Mouse (Mus musculus) gastrocnemius, adult 18-20 months (tissue): ENCODE results near the gene Vrk3. TPM values are rescaled to one million over a fixed set of nuclear protein-coding genes. Genes with fewer than 3 reads are reported as not detected.
"Not testable (repeated sequence)": the region's sequence is repeated elsewhere in the genome, so short reads cannot be mapped to it uniquely, and the experiment has no call there.

Source experiments
- DNase-seq: peaks from one replicate; pipeline ENCODE4 v3.0.0; 2021; ENCODE audit warnings: low spot score
- long read RNA-seq, 2 experiments: library from polyadenylated mRNA; stranded (forward); transcript quantifications; one replicate each; pipeline ENCODE4 v2.0.0; 2021
- total RNA-seq, 2 experiments: library from RNA; stranded (reverse); gene quantifications; 2 replicates each; pipeline ENCODE4 v1.2.3; 2021

Gene Vrk3
- total RNA-seq = 10 to 100 TPM; 19.5 to 19.8 TPM
- long read RNA-seq, experiment 1, transcript Vrk3-201 (15 exons, 1,969 nt) = major isoform, 17 of 20 reads
- long read RNA-seq, experiment 1, partial matches to known transcripts = 1 of 20 reads
- long read RNA-seq, experiment 1, other reads (novel, unspliced or antisense) = 1 of 20 reads
- long read RNA-seq, experiment 2, transcript Vrk3-201 (15 exons, 1,969 nt) = major isoform, 15 of 21 reads
- long read RNA-seq, experiment 2, partial matches to known transcripts = 3 of 21 reads
- long read RNA-seq, experiment 2, other reads (novel, unspliced or antisense) = 2 of 21 reads

DNA sequence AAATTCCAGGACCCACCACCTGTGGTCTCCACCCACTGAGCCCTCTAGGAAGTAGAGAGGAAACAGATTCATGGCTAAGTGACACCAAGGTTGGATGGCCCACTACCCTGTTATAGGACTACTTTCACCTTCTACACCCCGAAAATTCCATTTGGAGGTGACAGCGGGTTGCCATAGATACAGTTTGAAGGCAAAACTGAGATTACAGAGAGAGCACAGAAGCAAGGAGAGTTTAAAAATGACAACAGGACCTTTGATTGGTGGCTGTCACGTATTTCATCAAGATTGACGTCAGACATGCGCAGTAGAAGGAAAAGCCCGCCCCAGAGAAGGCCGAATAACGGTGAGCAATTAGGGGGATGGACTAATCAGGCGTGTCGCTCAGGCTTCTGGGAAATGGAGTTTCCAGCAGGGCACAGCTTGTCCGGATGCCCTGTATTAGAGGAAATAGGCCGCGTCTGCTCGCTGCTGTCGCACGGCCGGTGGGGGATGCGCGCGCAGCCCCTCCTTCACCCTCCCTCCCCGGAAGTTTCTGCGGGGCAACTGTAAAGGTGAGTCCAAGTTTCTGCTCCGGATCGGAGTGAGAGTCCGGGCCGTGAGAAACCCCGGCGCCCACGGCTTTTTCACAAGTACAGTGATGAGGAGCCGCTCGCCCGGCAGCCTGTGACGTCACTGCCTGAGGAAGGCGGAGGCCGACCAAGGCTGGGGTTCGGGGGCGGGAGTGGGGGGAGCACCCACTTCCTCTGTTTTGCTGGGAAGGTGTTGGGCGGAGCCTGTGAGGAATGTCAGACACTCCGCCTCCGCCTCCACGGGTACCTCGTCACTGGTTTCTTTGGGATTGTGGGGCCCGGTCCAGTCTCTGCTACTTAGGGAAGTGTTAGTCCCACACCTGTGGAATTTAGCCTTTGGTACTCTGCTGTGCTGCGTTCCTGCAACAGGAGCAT lies at the start of gene Vrk3:
Gene Vrk3, plus strand, starts transcription at position 313 of the 944 bp plus-strand sequence.
- peak; percentile 96 for DNase-seq

GRCm38 (mm10) chr7:44701921-44702320 lies 46.3 kb upstream of the Vrk3 start:
- no peak for DNase-seq

- DNase-seq = no peak
Observed at GRCm38 (mm10) chr7:44702985-44703384, 45.2 kb upstream of the Vrk3 start.

GRCm38 (mm10) chr7:44704363-44704762 lies 43.9 kb upstream of the Vrk3 start:
- DNase-seq = no peak

- no peak for DNase-seq
Observed at GRCm38 (mm10) chr7:44705086-44705485, 43.1 kb upstream of the Vrk3 start.

DNA sequence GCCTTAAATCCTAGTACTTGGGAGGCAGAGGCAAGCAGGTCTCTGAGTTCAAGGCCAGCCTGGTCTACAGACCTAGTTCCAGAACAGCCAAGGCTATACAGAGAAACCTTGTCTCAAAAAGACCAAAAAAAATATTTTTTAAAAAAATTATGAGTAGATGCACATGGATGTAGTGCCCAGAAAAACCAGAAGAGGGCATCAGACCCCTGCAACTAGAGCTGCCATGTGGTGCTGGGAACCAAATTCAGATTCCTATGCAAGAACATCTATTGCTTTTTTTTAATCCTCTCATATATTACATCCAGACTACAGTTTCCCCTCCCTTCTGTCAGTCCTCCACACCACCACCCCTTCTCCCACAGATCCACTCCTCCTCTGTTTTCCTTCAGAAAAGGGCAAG lies 41.9 kb upstream of the Vrk3 start:
- no peak for DNase-seq

DNA sequence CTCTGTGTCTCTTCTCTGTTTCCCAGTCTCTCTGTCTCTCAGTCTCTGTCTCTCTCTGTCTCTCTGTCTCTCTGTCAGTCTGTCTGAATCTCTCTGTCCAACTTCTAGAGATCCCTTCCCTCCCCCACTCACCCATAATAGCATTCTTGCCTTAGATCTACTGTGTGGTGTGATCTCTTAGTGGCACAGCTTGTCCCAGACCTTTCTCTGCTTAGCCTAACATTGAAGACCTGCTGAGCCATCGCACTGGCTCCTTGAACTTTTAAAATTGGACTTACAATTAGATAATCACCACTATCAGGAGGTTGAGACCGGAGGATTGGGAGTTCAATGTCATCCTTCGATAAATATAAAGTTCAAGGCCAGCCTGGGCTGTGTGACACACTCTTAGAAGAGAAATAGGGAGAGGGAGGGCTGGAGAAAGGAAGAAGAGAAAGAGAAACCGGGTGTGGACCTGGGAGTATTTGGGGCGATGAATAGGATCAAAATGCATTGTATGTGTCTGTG lies 41.0 kb upstream of the Vrk3 start:
- no peak for DNase-seq

- not testable (repeated sequence) for DNase-seq
Observed at GRCm38 (mm10) chr7:44708093-44708492, 40.1 kb upstream of the Vrk3 start.

GRCm38 (mm10) chr7:44708574-44708973 lies 39.6 kb upstream of the Vrk3 start, which contains the start of gene Izumo2:
TSS of gene Izumo2 (plus strand) at chr7:44708742.
- DNase-seq = no peak

DNA sequence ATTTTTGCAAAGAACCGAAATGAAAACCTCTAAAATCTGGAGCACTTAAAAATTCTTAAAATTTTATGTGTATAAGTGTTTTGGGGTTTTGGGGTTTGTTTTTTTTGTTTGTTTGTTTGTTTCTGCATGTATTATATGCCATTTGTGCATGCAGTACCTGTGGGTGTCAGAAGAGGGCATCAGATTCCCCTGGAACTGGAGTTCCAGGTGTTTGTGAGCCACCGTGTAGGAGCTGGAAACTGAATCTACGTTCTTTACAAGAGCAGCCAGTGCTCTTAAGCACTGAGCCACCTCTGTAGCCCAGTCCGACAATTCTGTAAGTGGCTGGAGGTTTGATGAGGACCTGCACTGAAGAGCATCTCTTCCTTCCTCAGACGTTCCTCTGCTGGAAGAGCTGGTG lies 38.3 kb upstream of the Vrk3 start:
- DNase-seq = no peak

DNA sequence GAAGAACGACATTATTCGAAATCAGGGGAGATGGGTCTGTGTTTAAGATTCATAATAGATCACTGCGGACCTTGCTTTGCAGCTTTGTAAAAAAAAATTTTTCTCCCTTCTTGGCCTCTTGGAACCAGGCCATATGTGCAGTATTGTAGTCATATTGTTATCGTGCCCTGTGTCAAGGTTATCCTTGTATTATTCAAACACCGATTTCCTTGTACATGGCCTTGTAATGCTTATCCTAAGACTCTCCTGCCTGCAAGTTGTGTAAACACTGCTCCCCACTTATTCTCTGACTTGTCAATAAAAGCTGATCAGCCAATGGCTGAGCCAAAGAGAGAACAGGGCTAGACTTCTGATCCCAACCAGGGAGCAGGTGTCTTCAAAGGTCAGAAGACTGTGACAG lies 26.2 kb upstream of the Vrk3 start:
- DNase-seq = no peak

DNA sequence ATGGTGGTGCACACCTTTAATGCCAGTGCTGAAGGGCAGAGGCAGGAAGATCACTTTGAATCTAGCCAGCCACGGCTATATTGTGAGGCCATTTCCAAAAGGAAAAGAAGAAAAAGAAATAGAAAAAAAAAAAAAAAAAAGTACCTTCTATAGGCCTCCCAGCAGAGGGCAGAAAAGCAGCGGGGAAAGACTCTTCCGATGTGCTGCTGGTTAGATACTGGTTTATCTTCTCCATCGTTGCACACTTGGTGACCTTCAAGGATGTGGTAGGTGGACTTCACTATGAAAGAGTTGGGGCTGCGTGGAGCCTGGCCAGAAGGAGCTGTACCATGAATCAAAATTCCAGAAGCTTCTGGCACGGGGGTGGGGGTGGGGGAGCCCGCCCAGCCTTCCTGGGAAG lies 23.9 kb upstream of the Vrk3 start:
- DNase-seq = no peak

- DNase-seq = no peak
Observed at GRCm38 (mm10) chr7:44726343-44726742, 21.9 kb upstream of the Vrk3 start.

DNA sequence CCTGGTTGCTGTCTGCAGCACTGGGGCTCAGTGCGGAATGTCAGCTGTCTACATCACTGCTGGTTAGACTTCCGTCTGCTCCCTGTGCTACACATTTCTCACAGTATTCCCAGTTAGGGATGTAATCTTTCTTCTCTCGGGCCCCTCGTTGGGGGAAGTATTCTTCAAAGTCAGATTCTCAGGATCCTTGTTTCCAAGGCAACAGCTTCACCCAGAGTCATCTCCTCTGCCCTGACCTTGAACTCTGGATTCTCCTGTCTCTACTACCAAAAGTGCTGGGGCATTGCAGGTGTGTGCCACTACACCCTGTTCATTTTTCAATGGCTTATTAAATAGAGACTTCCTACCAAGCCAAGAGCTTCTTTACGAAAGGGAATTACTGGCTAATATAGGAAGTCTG lies 21.1 kb upstream of the Vrk3 start:
- DNase-seq = no peak

GRCm38 (mm10) chr7:44728082-44728975 lies 19.9 kb upstream of the Vrk3 start:
- DNase-seq = no peak

GRCm38 (mm10) chr7:44733723-44734122 lies 14.5 kb upstream of the Vrk3 start:
- DNase-seq = no peak

- DNase-seq = no peak
Observed at GRCm38 (mm10) chr7:44741361-44741760, 6.9 kb upstream of the Vrk3 start.

GRCm38 (mm10) chr7:44744270-44744669 lies 3.9 kb upstream of the Vrk3 start:
- DNase-seq = no peak

DNA sequence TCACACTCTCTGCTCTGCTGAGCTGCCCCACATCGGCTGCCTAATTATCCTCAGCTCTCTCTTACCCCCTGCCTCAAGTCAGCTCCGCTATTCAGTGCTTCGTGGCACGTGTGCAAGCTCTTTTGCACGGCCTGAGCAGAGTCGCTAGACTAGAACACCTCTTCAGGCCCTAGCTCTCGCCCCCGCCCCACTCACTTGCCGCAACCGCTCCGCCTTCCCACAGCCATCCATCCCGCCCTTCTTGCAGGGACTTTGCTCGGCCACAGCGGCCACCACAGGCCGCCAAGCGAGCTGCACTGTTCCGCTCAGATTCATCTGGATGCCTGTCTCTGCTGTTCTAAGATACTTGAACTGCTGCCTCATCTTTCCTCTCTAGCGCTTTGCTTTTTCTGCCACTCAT lies 3.1 kb upstream of the Vrk3 start:
- peak; percentile 72 for DNase-seq

DNA sequence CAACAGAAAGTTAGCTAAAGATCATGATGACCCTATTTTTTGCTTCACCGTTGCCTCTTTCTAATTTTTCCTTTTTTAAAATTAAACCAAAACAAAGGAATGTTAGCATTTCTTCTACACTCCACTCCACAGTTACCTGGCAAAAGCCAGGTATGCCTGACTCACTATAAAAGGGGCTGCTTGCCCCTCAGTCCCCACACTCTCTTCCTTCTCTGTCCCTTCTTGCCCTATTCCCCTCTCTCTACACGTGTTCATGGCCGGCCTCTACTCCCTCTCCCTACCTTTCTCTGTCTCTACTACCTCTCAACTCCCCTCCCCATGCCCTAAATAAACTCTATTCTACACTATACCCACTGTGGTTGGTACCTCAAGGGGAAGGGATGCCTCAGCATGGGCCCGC lies 1.1 kb upstream of the Vrk3 start:
- DNase-seq = no peak

DNA sequence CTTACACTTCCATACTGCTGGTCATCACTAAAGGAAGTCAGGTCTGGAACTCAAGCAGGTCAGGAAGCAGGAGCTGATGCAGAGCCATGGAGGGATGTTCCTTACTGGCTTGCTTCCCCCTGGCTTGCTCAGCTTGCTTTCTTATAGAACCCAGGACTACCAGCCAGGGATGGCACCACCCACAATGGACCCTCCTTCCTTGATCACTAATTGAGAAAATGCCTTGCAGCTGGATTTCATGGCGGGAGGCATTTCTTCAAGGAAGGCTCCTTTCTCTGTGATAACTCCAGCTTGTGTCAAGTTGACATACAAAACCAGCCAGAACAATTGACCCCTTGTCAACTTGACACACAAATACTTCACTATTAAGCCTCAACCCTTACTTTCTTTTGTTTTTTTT lies 2.7 kb downstream of the Vrk3 start, which contains the start of gene Zfp473:
Gene Zfp473, minus strand, starts transcription at position 101 of the 400 bp plus-strand sequence.
- not testable (repeated sequence) for DNase-seq
